Mouse (Mus musculus) hindbrain, embryonic 12.5 days (tissue): ENCODE data around the gene Armc12. TPM values are rescaled to one million over a fixed set of nuclear protein-coding genes. Genes with fewer than 3 reads are reported as not detected.

Source experiments
- ATAC-seq: fragments of 200-750 bp; cut with Nextera tagmentation; 2 replicates; pipeline ENCODE4 v1.8.0; 2017; ENCODE audit warnings: moderate TSS enrichment; ENCODE audit not compliant: low FRiP score
- H3K27ac ChIP-seq: fragments of 300-500 bp; sonication (generic); 2 replicates; pipeline ENCODE4 v1.5.1; 2016; ENCODE audit warnings: mild to moderate bottlenecking
- H3K27me3 ChIP-seq: fragments of 300-500 bp; sonication (generic); 2 replicates; pipeline ENCODE4 v1.6.1; 2016; ENCODE audit warnings: mild to moderate bottlenecking
- H3K36me3 ChIP-seq: fragments of 300-500 bp; sonication (generic); 2 replicates; pipeline ENCODE4 v1.6.1; 2016; ENCODE audit warnings: mild to moderate bottlenecking
- H3K4me1 ChIP-seq: fragments of 300-500 bp; sonication (generic); 2 replicates; pipeline ENCODE4 v1.6.1; 2016
- H3K4me2 ChIP-seq: fragments of 300-500 bp; sonication (generic); replicated peaks from 2 replicates; pipeline ENCODE4 v1.6.1; 2016; ENCODE audit warnings: mild to moderate bottlenecking
- H3K4me3 ChIP-seq: fragments of 300-500 bp; sonication (generic); 2 replicates; pipeline ENCODE4 v1.5.1; 2016; ENCODE audit warnings: mild to moderate bottlenecking
- H3K9ac ChIP-seq: fragments of 300-500 bp; sonication (generic); 2 replicates; pipeline ENCODE4 v1.6.1; 2016; ENCODE audit warnings: mild to moderate bottlenecking, moderate library complexity
- H3K9me3 ChIP-seq: fragments of 300-500 bp; sonication (generic); replicated peaks from 2 replicates; pipeline ENCODE4 v1.6.1; 2016; ENCODE audit warnings: mild to moderate bottlenecking
- WGBS: fragments of 180-500 bp; shearing (Covaris S2); methylation state at CpG from one replicate; pipeline ENCODE4 v1.1.7; 2016; 5-methylcytosine and 5-hydroxymethylcytosine counted together
- microRNA-seq: library from miRNA; unstranded; fragments of <30 nt; microRNA quantifications from one replicate; pipeline ENCODE4, GENCODE M21; 2017
- polyA plus RNA-seq: library from polyadenylated mRNA; unstranded; fragments of >200 nt; fragmentation: Nextera tagmentation; extraction: Ambion mirVana; gene quantifications from 2 replicates; pipeline ENCODE4 v1.2.1, GENCODE M21; 2016

Armc12 gene
- polyA plus RNA-seq, 1 experiment from 2014 or later = not detected

GRCm38 (mm10) chr17:28580396-28580795 lies 49.8 kb downstream of the Armc12 start:
- whole genome bisulfite sequencing = 5% methylated on average over 9 of the region's 9 CpGs
- no peak overlapping the region for H3K27ac ChIP-seq
- no peak for ATAC-seq
- no peak overlapping the region for H3K9ac ChIP-seq
- no peaks in the 10 kb centered on the region for H3K36me3 ChIP-seq
- H3K4me1 ChIP-seq = peaks cover 6% of the 10 kb centered on the region
- no peak overlapping the region for H3K4me3 ChIP-seq
- H3K9me3 ChIP-seq = no peaks in the 10 kb centered on the region
- H3K4me2 ChIP-seq = no peak overlapping the region
- H3K27me3 ChIP-seq = peaks cover 2% of the 10 kb centered on the region; the same call in 1 of the 2 replicates

GRCm38 (mm10) chr17:28581056-28581455 lies 50.5 kb downstream of the Armc12 start:
- ATAC-seq = no peak
- Histone ChIP-seq H3K27ac (no peak overlapping the region), H3K36me3 (no peaks in the 10 kb centered on the region)

DNA sequence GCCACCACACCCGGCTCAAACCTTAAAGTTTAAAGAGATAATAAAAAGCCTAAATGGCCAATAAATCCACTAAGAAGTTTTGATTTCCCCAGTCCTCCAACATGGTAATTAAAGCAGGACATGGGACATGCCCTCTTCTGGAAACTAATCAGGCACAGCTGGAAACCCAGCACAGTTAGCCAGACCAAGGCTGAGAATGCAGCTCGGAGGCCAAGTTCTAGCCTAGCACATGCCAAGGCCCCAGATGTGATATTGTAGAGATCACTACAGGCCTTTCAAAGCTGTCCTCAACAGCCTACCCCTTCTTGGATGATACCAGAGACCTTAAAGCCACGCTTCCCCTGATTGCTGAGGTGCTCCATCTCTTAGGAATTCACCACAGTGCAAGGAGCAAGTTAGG lies 55.9 kb downstream of the Armc12 start:
- WGBS = 84% methylated on average over 3 of the region's 3 CpGs
- no peak for ATAC-seq

More at GRCm38 (mm10) chr17:28581056-28581455, 50.5 kb downstream of the Armc12 start:
- no peak overlapping the region for H3K4me3 ChIP-seq
- no peaks in the 10 kb centered on the region for H3K4me1 ChIP-seq
- no peak overlapping the region for H3K9ac ChIP-seq
- H3K9me3 ChIP-seq = no peaks in the 10 kb centered on the region
- no peaks in the 10 kb centered on the region for H3K27me3 ChIP-seq
- 54% methylated on average over 2 of the region's 2 CpGs for WGBS
- no peak overlapping the region for H3K4me2 ChIP-seq

GRCm38 (mm10) chr17:28588591-28588990 lies 58.0 kb downstream of the Armc12 start:
- H3K4me1 ChIP-seq = no peaks in the 10 kb centered on the region
- no peaks in the 10 kb centered on the region for H3K9me3 ChIP-seq
- H3K9ac ChIP-seq = no peak overlapping the region
- H3K27ac ChIP-seq = no peak overlapping the region
- peaks cover 59% of the 10 kb centered on the region for H3K36me3 ChIP-seq
- no peaks in the 10 kb centered on the region for H3K27me3 ChIP-seq
- 94% methylated on average over 2 of the region's 2 CpGs for WGBS
- no peak overlapping the region for H3K4me3 ChIP-seq
- no peak for ATAC-seq
- no peak overlapping the region for H3K4me2 ChIP-seq

More for the DNA sequence above, 55.9 kb downstream of the Armc12 start:
- Histone ChIP-seq H3K27ac (no peak overlapping the region), H3K27me3 (no peaks in the 10 kb centered on the region), H3K9me3 (no peaks in the 10 kb centered on the region), H3K4me3 (no peak overlapping the region), H3K4me1 (no peaks in the 10 kb centered on the region), H3K36me3 (peaks cover 38% of the 10 kb centered on the region), H3K9ac (no peak overlapping the region), H3K4me2 (no peak overlapping the region)

Small RNAs within 50 kb of the gene (microRNA-seq; reads per million reads assigned to microRNA genes)
- gene Gm25195 = not detected
- gene Mir6969 = not detected

Other genes starting within 250 kb of the Armc12 start
- 24.7 and 28.3 TPM in 2 replicates for gene Fance, start 217.3 kb upstream of the Armc12 start, polyA plus RNA-seq
- gene Rpl10a, start 202.3 kb upstream of the Armc12 start, polyA plus RNA-seq = 287 and 354 TPM in 2 replicates
- 7.0 and 7.7 TPM in 2 replicates for gene Tead3, start 180.0 kb upstream of the Armc12 start, polyA plus RNA-seq
- 5.0 and 6.8 TPM in 2 replicates for gene Tulp1, start 165.6 kb upstream of the Armc12 start, polyA plus RNA-seq
- gene Fkbp5, start 13.3 kb upstream of the Armc12 start, polyA plus RNA-seq = 28.3 and 32.6 TPM in 2 replicates
- not detected in 2 replicates for gene Clpsl2, start 18.6 kb downstream of the Armc12 start, polyA plus RNA-seq
- gene Clps, start 30.0 kb downstream of the Armc12 start, polyA plus RNA-seq = not detected in 2 replicates
- gene Lhfpl5, start 44.8 kb downstream of the Armc12 start, polyA plus RNA-seq = 2.0 and 3.4 TPM in 2 replicates
- gene Srpk1, start 91.9 kb downstream of the Armc12 start, polyA plus RNA-seq = 100 and 105 TPM in 2 replicates
- gene Slc26a8, start 159.4 kb downstream of the Armc12 start, polyA plus RNA-seq = 0.44 and 0.63 TPM in 2 replicates
- gene Mapk14, start 160.5 kb downstream of the Armc12 start, polyA plus RNA-seq = 40.1 and 45.9 TPM in 2 replicates
- gene AC170998.1, start 195.3 kb downstream of the Armc12 start, polyA plus RNA-seq = 3.2 and 3.5 TPM in 2 replicates
- 4.2 and 6.5 TPM in 2 replicates for gene Mapk13, start 238.5 kb downstream of the Armc12 start, polyA plus RNA-seq